8 mouse cellular contexts compared by ENCODE assay signal in the genomic region with DNA sequence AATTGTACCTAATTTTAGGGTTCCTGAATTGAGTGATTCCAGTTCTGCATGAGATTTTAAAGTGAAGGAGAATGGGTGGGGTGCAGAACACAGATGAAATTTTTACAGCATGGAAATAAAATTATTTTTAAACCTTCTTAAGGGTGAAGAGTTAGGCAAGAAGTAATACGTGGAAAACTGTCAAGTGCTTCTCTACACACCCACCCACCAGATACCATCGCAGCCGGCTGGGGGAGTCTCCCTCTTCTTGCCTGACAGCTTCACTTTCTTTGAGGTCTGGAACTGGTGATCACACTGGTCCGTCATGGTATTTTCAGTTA. TPM values are rescaled to one million over a fixed set of nuclear protein-coding genes. Genes with fewer than 3 reads are reported as not detected.
DNase-seq lines count a peak whose midpoint lies in the region; ATAC-seq and TF ChIP-seq lines count a peak whose summit lies in the region.

No protein-coding gene starts in this region.

- H3K4me3 ChIP-seq in lung, postnatal 0 days (ENCODE audit: low read depth, low read length) = peak overlapping the region; percentile 74
- H3K4me3 ChIP-seq in forebrain, embryonic 10.5 days = peak overlapping the region; percentile 78
- H3K4me3 ChIP-seq in limb, embryonic 13.5 days = peak overlapping the region; percentile 66
- peak overlapping the region; percentile 65 for H3K4me3 ChIP-seq in stomach, embryonic 14.5 days (ENCODE audit: low read depth, low read length)

- H3K9me3 ChIP-seq in lung, postnatal 0 days (ENCODE audit: low read length) = no peaks in the 10 kb centered on the region
- no peaks in the 10 kb centered on the region for H3K9me3 ChIP-seq in forebrain, embryonic 10.5 days
- no peaks in the 10 kb centered on the region for H3K9me3 ChIP-seq in limb, embryonic 13.5 days
- H3K9me3 ChIP-seq in stomach, embryonic 14.5 days (ENCODE audit: control insufficient read depth, low read depth, low read length) = no peaks in the 10 kb centered on the region

- no peak for DNase-seq in lung, postnatal 0 days (ENCODE audit: low spot score)
- no peak for DNase-seq in lung, postnatal 4 days
- DNase-seq in forebrain, embryonic 10.5 days (ENCODE audit: extremely low spot score, low spot score) = no peak
- no peak for DNase-seq in MN1 (ENCODE audit: low spot score)
- DNase-seq in spleen, postnatal 10 days (ENCODE audit: low spot score in 2 of 2) = no peak

- peak overlapping the region; percentile 63 for H3K9ac ChIP-seq in lung, postnatal 0 days (replicated peaks; ENCODE audit: low read depth)
- peak overlapping the region; percentile 80 for H3K9ac ChIP-seq in limb, embryonic 13.5 days
- H3K9ac ChIP-seq in stomach, embryonic 14.5 days (replicated peaks; ENCODE audit: low read depth, low read length) = peak overlapping the region; percentile 73

- H3K36me3 ChIP-seq in lung, postnatal 0 days (ENCODE audit: insufficient read depth, low read length) = no peaks in the 10 kb centered on the region
- H3K36me3 ChIP-seq in forebrain, embryonic 10.5 days (replicated peaks) = no peaks in the 10 kb centered on the region
- no peaks in the 10 kb centered on the region for H3K36me3 ChIP-seq in limb, embryonic 13.5 days
- H3K36me3 ChIP-seq in stomach, embryonic 14.5 days (ENCODE audit: control insufficient read depth, insufficient read depth, low read length) = no peaks in the 10 kb centered on the region

- peak overlapping the region; percentile 99 for H3K27ac ChIP-seq in lung, postnatal 0 days (ENCODE audit: low read length)
- H3K27ac ChIP-seq in forebrain, embryonic 10.5 days = peak overlapping the region; percentile 97
- H3K27ac ChIP-seq in limb, embryonic 13.5 days = peak overlapping the region; percentile 95
- H3K27ac ChIP-seq in stomach, embryonic 14.5 days (ENCODE audit: low read length) = peak overlapping the region; percentile 94

- peaks cover 7% of the 10 kb centered on the region for H3K27me3 ChIP-seq in lung, postnatal 0 days (replicated peaks; ENCODE audit: insufficient read depth, low read length)
- H3K27me3 ChIP-seq in forebrain, embryonic 10.5 days (ENCODE audit: poor library complexity, severe bottlenecking) = peaks cover 23% of the 10 kb centered on the region
- peaks cover 20% of the 10 kb centered on the region for H3K27me3 ChIP-seq in limb, embryonic 13.5 days
- H3K27me3 ChIP-seq in stomach, embryonic 14.5 days (ENCODE audit: control insufficient read depth, insufficient read depth, low read length) = 0 out of 2 replicates have a peak, but pooled peaks cover 8% of the 10 kb centered on the region

- peak overlapping the region; percentile 100 for H3K4me2 ChIP-seq in lung, postnatal 0 days (replicated peaks; ENCODE audit: low read depth, low read length)
- H3K4me2 ChIP-seq in limb, embryonic 13.5 days (replicated peaks) = peak overlapping the region; percentile 99
- peak overlapping the region; percentile 50 for H3K4me2 ChIP-seq in stomach, embryonic 14.5 days (replicated peaks; ENCODE audit: low read depth, low read length)

- no peak for TF ChIP-seq EP300 in lung, postnatal 0 days (IDR thresholded peaks at IDR 0.05)

- 2% methylated on average over 4 of the region's 4 CpGs for whole genome bisulfite sequencing in lung, postnatal 0 days
- WGBS in forebrain, embryonic 10.5 days = 0% methylated on average over 4 of the region's 4 CpGs
- WGBS in limb, embryonic 13.5 days = 0% methylated on average over 4 of the region's 4 CpGs
- 0% methylated on average over 4 of the region's 4 CpGs for WGBS in stomach, embryonic 14.5 days

- ATAC-seq in lung, postnatal 0 days = no peak
- ATAC-seq in limb, embryonic 13.5 days (ENCODE audit: low FRiP score, low read depth) = no peak; the same call in 1 of the 2 replicates
- no peak for ATAC-seq in stomach, embryonic 14.5 days (ENCODE audit: insufficient number of reproducible peaks, insufficient read depth, low FRiP score, low read depth)
- ATAC-seq in megakaryocyte-erythroid progenitor cell, adult 5-6 weeks (replicated peaks; ENCODE audit: low FRiP score, low TSS enrichment, poor library complexity, severe bottlenecking) = no peak

- peaks cover 14% of the 10 kb centered on the region for H3K4me1 ChIP-seq in lung, postnatal 0 days (ENCODE audit: insufficient read depth, low read depth, low read length)
- peaks cover 52% of the 10 kb centered on the region for H3K4me1 ChIP-seq in forebrain, embryonic 10.5 days
- peaks cover 47% of the 10 kb centered on the region for H3K4me1 ChIP-seq in limb, embryonic 13.5 days
- H3K4me1 ChIP-seq in stomach, embryonic 14.5 days (ENCODE audit: control insufficient read depth, insufficient read depth, low read length) = peaks cover 16% of the 10 kb centered on the region; the same call in 1 of the 2 replicates

- TF ChIP-seq CTCF in lung, postnatal 0 days (IDR thresholded peaks at IDR 0.05) = no peak

RNA-seq across cellular contexts. Expression of gene Nr4a3, which starts 2.5 kb away (rescaled TPM):
- 0.14 and 0.15 TPM in 2 replicates for polyA plus RNA-seq in lung, postnatal 0 days (2015; fragmentation: Nextera tagmentation; extraction: Ambion mirVana)
- polyA plus RNA-seq in forebrain, embryonic 10.5 days (2016; fragmentation: Nextera tagmentation; extraction: Ambion mirVana) = 0.26 and 0.30 TPM in 2 replicates
- 0.31 and 0.34 TPM in 2 replicates for polyA plus RNA-seq in limb, embryonic 13.5 days (2015; fragmentation: Nextera tagmentation; extraction: Ambion mirVana)
- 0.10 and 0.20 TPM in 2 replicates for polyA plus RNA-seq in stomach, embryonic 14.5 days (2014; fragmentation: Nextera tagmentation; extraction: Ambion mirVana)
- 0.59 and 0.64 TPM in 2 replicates for total RNA-seq in megakaryocyte-erythroid progenitor cell, adult 5-6 weeks (2014; fragmentation: Nextera tagmentation)
- total RNA-seq in megakaryocyte-erythroid progenitor cell, adult 5-6 weeks (2017) = 0.27 and 2.2 TPM in 2 replicates

Comparison
In these comparisons a context has a peak if more than half of its experiments do, and no peak if none do; other contexts are left out.
1. H3K4me2 ChIP-seq: peak in every context shown above with its lines; median percentile 100 in lung, postnatal 0 days; 99 in limb, embryonic 13.5 days; 50 in stomach, embryonic 14.5 days.